Mouse (Mus musculus): ENCODE results near the gene Krt10.
A peak's percentile ranks its signal among the peaks of the same experiment; 100 is the strongest.

Krt10 gene

GRCm38 (mm10) chr11:99389264-99389663 is at the start of gene Krt10:
Krt10 (minus strand) TSS chr11:99389364.
- no peak for DNase-seq (ENCODE audit: low read depth, low spot score)

- DNase-seq (ENCODE audit: low read depth, low spot score): no peak
Measured at GRCm38 (mm10) chr11:99437972-99438371, 48.8 kb upstream of the Krt10 start, which contains the start of gene Krt20. Krt20 (minus strand) TSS chr11:99438150.

GRCm38 (mm10) chr11:99436625-99437024 is 47.5 kb upstream of the Krt10 start:
- DNase-seq (ENCODE audit: low read depth, low spot score): no peak

GRCm38 (mm10) chr11:99430670-99431069 is 41.5 kb upstream of the Krt10 start:
- DNase-seq (ENCODE audit: low read depth, low spot score): peak; percentile 74

- DNase-seq (ENCODE audit: low read depth, low spot score): no peak
Measured at GRCm38 (mm10) chr11:99422159-99422558, 33.0 kb upstream of the Krt10 start, which contains the start of gene Krt12. Krt12 (minus strand) TSS chr11:99422259.

GRCm38 (mm10) chr11:99420586-99420985 is 31.4 kb upstream of the Krt10 start:
- peak; percentile 59 for DNase-seq (ENCODE audit: low read depth, low spot score)

GRCm38 (mm10) chr11:99417819-99418218 is 28.7 kb upstream of the Krt10 start:
- no peak for DNase-seq (ENCODE audit: low read depth, low spot score)

- peak; percentile 92 for DNase-seq (ENCODE audit: low read depth, low spot score)
Measured at GRCm38 (mm10) chr11:99416902-99417301, 27.7 kb upstream of the Krt10 start.

- no peak for DNase-seq (ENCODE audit: low read depth, low spot score)
Measured at GRCm38 (mm10) chr11:99414463-99415147, 25.4 kb upstream of the Krt10 start.

- DNase-seq (ENCODE audit: low read depth, low spot score): peak; percentile 73
Measured at GRCm38 (mm10) chr11:99413247-99413646, 24.1 kb upstream of the Krt10 start.

- no peak for DNase-seq (ENCODE audit: low read depth, low spot score)
Measured at GRCm38 (mm10) chr11:99406186-99406585, 17.0 kb upstream of the Krt10 start.

GRCm38 (mm10) chr11:99399956-99400549 is 10.9 kb upstream of the Krt10 start:
- no peak for DNase-seq (ENCODE audit: low read depth, low spot score)

GRCm38 (mm10) chr11:99398832-99399231 is 9.7 kb upstream of the Krt10 start:
- DNase-seq (ENCODE audit: low read depth, low spot score): peak; percentile 27

GRCm38 (mm10) chr11:99398084-99398483 is 8.9 kb upstream of the Krt10 start:
- no peak for DNase-seq (ENCODE audit: low read depth, low spot score)

- DNase-seq (ENCODE audit: low read depth, low spot score): no peak
Measured at GRCm38 (mm10) chr11:99396661-99397060, 7.5 kb upstream of the Krt10 start.

- DNase-seq (ENCODE audit: low read depth, low spot score): no peak
Measured at GRCm38 (mm10) chr11:99396034-99396433, 6.9 kb upstream of the Krt10 start.

- DNase-seq (ENCODE audit: low read depth, low spot score): peak; percentile 76
Measured at GRCm38 (mm10) chr11:99392492-99392891, 3.3 kb upstream of the Krt10 start.

- DNase-seq (ENCODE audit: low read depth, low spot score): peak; percentile 10
Measured at GRCm38 (mm10) chr11:99391375-99391774, 2.2 kb upstream of the Krt10 start.

- DNase-seq (ENCODE audit: low read depth, low spot score): peak; percentile 52
Measured at GRCm38 (mm10) chr11:99390866-99391265, 1.7 kb upstream of the Krt10 start.

GRCm38 (mm10) chr11:99388661-99389060 is 503 bp downstream of the Krt10 start:
- DNase-seq (ENCODE audit: low read depth, low spot score): no peak

GRCm38 (mm10) chr11:99385813-99386721 is 3.1 kb downstream of the Krt10 start:
- peak; percentile 97 for DNase-seq (ENCODE audit: low read depth, low spot score)

- DNase-seq (ENCODE audit: low read depth, low spot score): peak; percentile 81
Measured at GRCm38 (mm10) chr11:99379568-99379967, 9.6 kb downstream of the Krt10 start.

Measured in brain, adult 2 months (tissue).